Mouse (Mus musculus) small intestine, adult 2 months (tissue): ENCODE data around the gene Gm20816.
"Not testable (repeated sequence)": the region's sequence is repeated elsewhere in the genome, so short reads cannot be mapped to it uniquely, and the experiment has no call there.

Experiments
- CTCF ChIP-seq: fragments of 200-500 bp; IDR thresholded peaks from 2 replicates; pipeline ENCODE4 v1.5.1; 2012; ENCODE audit warnings: low read depth, mild to moderate bottlenecking, control low read depth, inconsistent platforms, low read length, moderate library complexity, mixed read lengths; ENCODE audit not compliant: insufficient replicate concordance, insufficient read length; ENCODE audit errors: extremely low read depth
- POLR2A ChIP-seq: fragments of 200-500 bp; IDR thresholded peaks from 2 replicates; pipeline ENCODE4 v1.6.1; 2012; ENCODE audit warnings: low read depth, mild to moderate bottlenecking, control low read depth, inconsistent platforms, low read length, moderate library complexity

GRCm38 (mm10) chrY:68537655-68538054, at the start of gene Gm20816:
- TF ChIP-seq CTCF, POLR2A: not testable (repeated sequence)
